Mouse (Mus musculus) inflammation-experienced regulatory T-cells, adult 16 weeks (primary cell): ENCODE results near the gene Nr1h5. TPM values are rescaled to one million over a fixed set of nuclear protein-coding genes. Genes with fewer than 3 reads are reported as not detected.

ENCODE experiments used
- polyA plus RNA-seq: library from polyadenylated mRNA; unstranded; fragments of 100-300 nt; shearing (Covaris generic); gene quantifications from one replicate; pipeline ENCODE4 v1.2.1, GENCODE M21; 2017

Nr1h5 gene
- polyA plus RNA-seq = not detected

GRCm38 (mm10) chr3:102964033-102964432 is at the start of gene Nr1h5:
Gene Nr1h5, minus strand, starts transcription at chr3:102964133.

GRCm38 (mm10) chr3:102995605-102996321 is 31.8 kb upstream of the Nr1h5 start, which contains the start of gene Sike1:
Gene Sike1, plus strand, starts transcription at chr3:102995708.

GRCm38 (mm10) chr3:102935451-102936354 is 28.2 kb downstream of the Nr1h5 start, which contains the start of gene Sycp1:
Gene Sycp1, minus strand, starts transcription at chr3:102936100.

Other genes starting within 250 kb of the Nr1h5 start
- 1.9 TPM for gene Tspan2, start 229.6 kb downstream of the Nr1h5 start, polyA plus RNA-seq
- not detected for gene Tshb, start 181.4 kb downstream of the Nr1h5 start, polyA plus RNA-seq
- not detected for gene Sycp1, start 28.0 kb downstream of the Nr1h5 start, polyA plus RNA-seq
- gene Sike1, start 31.6 kb upstream of the Nr1h5 start, polyA plus RNA-seq = 54.0 TPM
- 350 TPM for gene Csde1, start 56.3 kb upstream of the Nr1h5 start, polyA plus RNA-seq
- 64.1 TPM for gene Nras, start 94.2 kb upstream of the Nr1h5 start, polyA plus RNA-seq
- 3.3 TPM for gene Ampd1, start 109.9 kb upstream of the Nr1h5 start, polyA plus RNA-seq
- gene Dennd2c, start 138.5 kb upstream of the Nr1h5 start, polyA plus RNA-seq = 1.4 TPM
- gene Bcas2, start 207.5 kb upstream of the Nr1h5 start, polyA plus RNA-seq = 166 TPM